Mouse (Mus musculus): Measurements from ENCODE around the gene Slmap. TPM values are rescaled to one million over a fixed set of nuclear protein-coding genes. Genes with fewer than 3 reads are reported as not detected.

Gene Slmap
- polyA plus RNA-seq, 1 experiment, result 115 TPM

GRCm38 (mm10) chr14:26547516-26548488, 13.1 kb upstream of the Slmap start:
- no peak overlapping the region for H3K27ac ChIP-seq (replicated peaks; ENCODE audit: low read depth, low read length)
- no peak overlapping the region for H3K4me3 ChIP-seq (ENCODE audit: insufficient read depth, low read depth, low read length)
- no peaks in the 10 kb centered on the region for H3K4me1 ChIP-seq (ENCODE audit: control insufficient read depth, insufficient read depth, insufficient read length, low read length)

- H3K4me1 ChIP-seq (ENCODE audit: control insufficient read depth, insufficient read depth, insufficient read length, low read length), result no peaks in the 10 kb centered on the region
- H3K4me3 ChIP-seq (ENCODE audit: insufficient read depth, low read depth, low read length), result no peak overlapping the region
- H3K27ac ChIP-seq (replicated peaks; ENCODE audit: low read depth, low read length), result no peak overlapping the region
Observed at GRCm38 (mm10) chr14:26542136-26542535, 7.4 kb upstream of the Slmap start.

GRCm38 (mm10) chr14:26540577-26540976, 5.8 kb upstream of the Slmap start:
- Histone ChIP-seq H3K4me3 (ENCODE audit: insufficient read depth, low read depth, low read length) (no peak overlapping the region), H3K27ac (replicated peaks; ENCODE audit: low read depth, low read length) (peak overlapping the region; percentile 72; the same call in 1 of the 2 replicates), H3K4me1 (ENCODE audit: control insufficient read depth, insufficient read depth, insufficient read length, low read length) (no peaks in the 10 kb centered on the region)

- Histone ChIP-seq H3K4me3 (ENCODE audit: insufficient read depth, low read depth, low read length) (no peak overlapping the region), H3K4me1 (ENCODE audit: control insufficient read depth, insufficient read depth, insufficient read length, low read length) (no peaks in the 10 kb centered on the region), H3K27ac (replicated peaks; ENCODE audit: low read depth, low read length) (no peak overlapping the region)
Observed at GRCm38 (mm10) chr14:26539241-26539640, 4.5 kb upstream of the Slmap start.

GRCm38 (mm10) chr14:26533821-26534756, 642 bp downstream of the Slmap start:
- Histone ChIP-seq H3K27ac (replicated peaks; ENCODE audit: low read depth, low read length) (peak overlapping the region; percentile 91), H3K4me3 (ENCODE audit: insufficient read depth, low read depth, low read length) (peak overlapping the region; percentile 93), H3K4me1 (ENCODE audit: control insufficient read depth, insufficient read depth, insufficient read length, low read length) (peaks cover 15% of the 10 kb centered on the region)

- peaks cover 19% of the 10 kb centered on the region for H3K4me1 ChIP-seq (ENCODE audit: control insufficient read depth, insufficient read depth, insufficient read length, low read length)
- peak overlapping the region; percentile 93 for H3K4me3 ChIP-seq (ENCODE audit: insufficient read depth, low read depth, low read length)
- H3K27ac ChIP-seq (replicated peaks; ENCODE audit: low read depth, low read length), result peak overlapping the region; percentile 62
Observed at GRCm38 (mm10) chr14:26533267-26533666, 1.5 kb downstream of the Slmap start.

GRCm38 (mm10) chr14:26532752-26533151, 2.0 kb downstream of the Slmap start:
- Histone ChIP-seq H3K4me3 (ENCODE audit: insufficient read depth, low read depth, low read length) (peak overlapping the region; percentile 93), H3K4me1 (ENCODE audit: control insufficient read depth, insufficient read depth, insufficient read length, low read length) (peaks cover 19% of the 10 kb centered on the region), H3K27ac (replicated peaks; ENCODE audit: low read depth, low read length) (peak overlapping the region; percentile 62)

- peak overlapping the region; percentile 26; the same call in 1 of the 2 replicates for H3K4me3 ChIP-seq (ENCODE audit: insufficient read depth, low read depth, low read length)
- peak overlapping the region; percentile 18 for H3K27ac ChIP-seq (replicated peaks; ENCODE audit: low read depth, low read length)
- H3K4me1 ChIP-seq (ENCODE audit: control insufficient read depth, insufficient read depth, insufficient read length, low read length), result peaks cover 19% of the 10 kb centered on the region
Observed at GRCm38 (mm10) chr14:26531410-26532313, 3.1 kb downstream of the Slmap start.

- peak overlapping the region; percentile 0; the same call in 1 of the 2 replicates for H3K4me3 ChIP-seq (ENCODE audit: insufficient read depth, low read depth, low read length)
- peaks cover 27% of the 10 kb centered on the region for H3K4me1 ChIP-seq (ENCODE audit: control insufficient read depth, insufficient read depth, insufficient read length, low read length)
- H3K27ac ChIP-seq (replicated peaks; ENCODE audit: low read depth, low read length), result peak overlapping the region; percentile 53
Observed at GRCm38 (mm10) chr14:26530350-26530749, 4.4 kb downstream of the Slmap start.

GRCm38 (mm10) chr14:26528296-26528695, 6.4 kb downstream of the Slmap start:
- H3K27ac ChIP-seq (replicated peaks; ENCODE audit: low read depth, low read length), result no peak overlapping the region

GRCm38 (mm10) chr14:26525955-26526354, 8.8 kb downstream of the Slmap start:
- no peak overlapping the region for H3K4me3 ChIP-seq (ENCODE audit: insufficient read depth, low read depth, low read length)
- 0 out of 2 replicates have a peak overlapping the region, but pooled peaks have one; percentile 38 for H3K27ac ChIP-seq (replicated peaks; ENCODE audit: low read depth, low read length)
- H3K4me1 ChIP-seq (ENCODE audit: control insufficient read depth, insufficient read depth, insufficient read length, low read length), result peaks cover 27% of the 10 kb centered on the region

More at GRCm38 (mm10) chr14:26528296-26528695, 6.4 kb downstream of the Slmap start:
- Histone ChIP-seq H3K4me1 (ENCODE audit: control insufficient read depth, insufficient read depth, insufficient read length, low read length) (peaks cover 26% of the 10 kb centered on the region), H3K4me3 (ENCODE audit: insufficient read depth, low read depth, low read length) (no peak overlapping the region)

- H3K4me3 ChIP-seq (ENCODE audit: insufficient read depth, low read depth, low read length), result no peak overlapping the region
- no peak overlapping the region for H3K27ac ChIP-seq (replicated peaks; ENCODE audit: low read depth, low read length)
- peaks cover 17% of the 10 kb centered on the region for H3K4me1 ChIP-seq (ENCODE audit: control insufficient read depth, insufficient read depth, insufficient read length, low read length)
Observed at GRCm38 (mm10) chr14:26523082-26523481, 11.6 kb downstream of the Slmap start.

- peaks cover 9% of the 10 kb centered on the region; the same call in 1 of the 2 replicates for H3K4me1 ChIP-seq (ENCODE audit: control insufficient read depth, insufficient read depth, insufficient read length, low read length)
- H3K4me3 ChIP-seq (ENCODE audit: insufficient read depth, low read depth, low read length), result no peak overlapping the region
- 0 out of 2 replicates have a peak overlapping the region, but pooled peaks have one; percentile 21 for H3K27ac ChIP-seq (replicated peaks; ENCODE audit: low read depth, low read length)
Observed at GRCm38 (mm10) chr14:26519831-26520230, 14.9 kb downstream of the Slmap start.

GRCm38 (mm10) chr14:26517843-26518242, 16.9 kb downstream of the Slmap start:
- H3K4me3 ChIP-seq (ENCODE audit: insufficient read depth, low read depth, low read length), result no peak overlapping the region
- H3K27ac ChIP-seq (replicated peaks; ENCODE audit: low read depth, low read length), result no peak overlapping the region
- H3K4me1 ChIP-seq (ENCODE audit: control insufficient read depth, insufficient read depth, insufficient read length, low read length), result peaks cover 7% of the 10 kb centered on the region; the same call in 1 of the 2 replicates
